Mouse (Mus musculus): Measurements from ENCODE around the gene Phactr2.

DNA sequence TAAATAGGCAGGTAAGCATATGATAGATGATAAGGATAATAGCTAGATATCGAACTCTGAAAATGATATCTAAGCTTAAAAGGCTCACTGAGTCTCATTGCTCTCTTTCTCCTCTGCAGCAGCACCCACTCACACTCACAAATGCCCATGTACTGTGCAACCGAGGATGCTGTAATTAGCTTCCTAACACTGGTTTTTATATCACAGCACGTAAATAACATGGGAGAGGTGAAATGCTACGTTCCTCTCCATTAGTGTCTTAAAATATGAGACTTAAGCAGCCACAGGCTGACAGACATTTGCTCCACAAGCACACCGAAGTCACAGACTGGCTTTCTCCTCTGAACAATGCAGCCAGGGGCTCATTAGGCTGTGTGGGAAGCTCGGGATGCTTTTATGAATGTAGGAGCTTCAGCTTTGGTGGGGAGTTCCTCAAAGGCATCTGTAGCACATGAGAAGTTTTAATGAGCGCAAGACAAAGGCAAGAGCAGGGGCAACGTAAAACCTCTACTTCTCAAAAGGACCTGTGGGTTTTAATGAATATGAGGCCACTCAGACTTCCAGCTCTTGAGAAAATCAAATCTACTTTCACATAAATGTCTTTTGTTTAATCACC is 58.6 kb downstream of the Phactr2 start:
- no peak for TF ChIP-seq FLI1 (IDR thresholded peaks at IDR 0.05; ENCODE audit: low read length)
- TF ChIP-seq GATA1 (IDR thresholded peaks at IDR 0.05; ENCODE audit: borderline replicate concordance, low read length), result no peak

Data from megakaryocyte, embryonic 14.5 days (primary cell).